Mouse (Mus musculus) layer of hippocampus, adult 9-10 months (tissue): ENCODE results near the gene Itpripl1.
A peak's percentile ranks its signal among the peaks of the same experiment; 100 is the strongest.
"Not testable (repeated sequence)": the region's sequence is repeated elsewhere in the genome, so short reads cannot be mapped to it uniquely, and the experiment has no call there.

ENCODE experiments used
- DNase-seq: peaks from one replicate; pipeline ENCODE4 v3.0.0; 2022; ENCODE audit warnings: low spot score

Itpripl1 gene

DNA sequence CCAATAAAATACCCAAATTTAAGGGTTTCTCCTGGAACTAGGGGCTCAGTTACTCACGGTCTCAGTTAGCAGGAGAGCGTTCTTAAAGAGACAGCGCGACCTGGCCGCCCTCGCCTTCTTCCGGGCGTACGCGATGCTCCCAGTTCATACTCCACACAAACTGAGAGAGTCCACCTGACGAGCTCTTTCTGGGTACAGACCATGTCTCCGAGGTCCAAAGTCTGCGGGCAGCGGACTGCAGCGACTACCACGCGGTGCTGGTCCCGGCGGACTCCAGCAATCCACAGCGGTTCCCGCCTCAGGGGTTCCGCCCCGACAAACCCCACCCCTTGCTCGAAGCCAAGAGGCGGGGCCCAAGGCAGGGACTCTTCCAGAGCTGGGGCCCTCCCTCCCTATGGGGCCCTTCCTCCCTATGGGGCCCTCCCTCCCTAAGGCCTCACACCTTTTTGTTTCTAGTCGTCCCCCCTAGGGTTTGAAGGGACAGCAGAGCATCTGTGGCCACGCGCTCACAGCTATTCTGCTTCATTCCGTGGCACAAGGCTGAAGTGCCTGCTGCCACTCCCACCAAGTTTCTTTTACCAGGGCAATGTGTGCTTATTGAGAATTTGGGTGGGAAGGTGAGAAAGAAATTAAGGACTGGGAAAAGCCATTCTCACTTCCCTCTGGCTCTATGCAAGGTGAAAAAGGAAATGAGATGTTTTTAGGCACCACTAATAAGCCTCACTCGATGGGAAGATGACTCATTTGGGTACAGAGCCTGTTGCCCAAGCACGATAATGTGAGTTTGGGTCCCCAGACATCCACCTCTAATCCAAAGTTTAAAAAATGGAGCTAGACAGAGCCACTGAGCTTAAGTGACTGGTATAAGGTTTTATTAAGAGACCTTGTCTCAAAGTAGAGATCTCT lies at the start of gene Itpripl1:
TSS of gene Itpripl1 (minus strand) at position 285 of the 906 bp plus-strand sequence.
- DNase-seq = no peak

DNA sequence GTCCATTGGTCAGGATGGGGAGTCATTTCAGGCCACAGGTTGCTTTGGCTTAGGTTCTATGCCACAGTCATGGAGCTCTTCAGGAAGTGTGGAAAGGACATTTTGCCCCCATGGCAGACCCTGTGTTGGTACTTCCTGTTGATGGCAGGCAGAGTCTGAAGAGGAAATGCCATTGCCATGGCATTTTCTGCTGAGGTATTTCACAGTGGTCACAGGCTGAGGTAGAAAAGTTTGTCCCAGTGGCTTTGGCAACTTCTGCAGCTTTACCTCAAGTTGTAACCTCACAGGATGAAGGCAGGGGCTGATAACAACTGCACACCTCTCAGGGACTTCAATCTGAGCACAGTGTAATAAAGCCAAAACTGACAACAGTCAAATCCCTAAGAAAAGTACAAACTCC lies 46.3 kb upstream of the Itpripl1 start:
- no peak for DNase-seq

DNA sequence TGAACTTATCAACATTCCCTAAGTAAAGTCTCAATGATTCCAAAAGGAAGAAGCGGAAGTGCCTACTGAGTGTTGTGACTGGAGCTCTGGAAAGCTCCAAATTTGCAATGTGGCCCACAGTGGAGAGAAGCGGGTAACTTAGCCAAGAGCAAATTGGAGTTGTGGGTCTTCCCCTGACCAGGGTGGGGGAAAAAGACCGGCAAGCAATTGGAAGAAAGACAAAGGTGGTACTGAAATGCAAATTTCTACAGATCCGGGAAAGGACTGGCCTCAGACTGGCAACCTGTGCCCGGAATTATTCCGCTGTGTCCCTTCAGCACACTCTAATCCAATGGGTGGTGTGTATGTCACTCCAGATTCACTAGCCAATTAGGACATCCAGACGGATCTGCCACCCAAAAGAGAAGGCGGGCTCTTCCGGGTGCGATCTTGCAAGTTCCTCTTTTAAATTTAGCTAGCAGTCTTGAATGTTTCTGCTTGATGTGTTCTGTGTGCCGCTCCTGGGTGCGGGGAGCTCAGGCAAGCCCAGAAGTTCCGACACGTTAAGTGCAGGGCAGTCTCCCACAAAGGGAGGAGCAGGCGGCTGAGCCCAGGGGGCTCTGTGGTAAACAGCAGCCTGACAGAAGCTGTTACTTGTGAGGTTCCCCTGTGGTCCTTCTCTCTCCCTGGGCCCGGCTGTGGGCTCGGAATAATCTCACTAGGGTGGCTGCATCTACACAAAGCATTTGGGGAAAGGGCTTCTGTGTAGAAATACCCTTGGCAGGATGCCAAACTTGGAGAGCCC lies 39.5 kb upstream of the Itpripl1 start:
- DNase-seq = peak; percentile 84

DNA sequence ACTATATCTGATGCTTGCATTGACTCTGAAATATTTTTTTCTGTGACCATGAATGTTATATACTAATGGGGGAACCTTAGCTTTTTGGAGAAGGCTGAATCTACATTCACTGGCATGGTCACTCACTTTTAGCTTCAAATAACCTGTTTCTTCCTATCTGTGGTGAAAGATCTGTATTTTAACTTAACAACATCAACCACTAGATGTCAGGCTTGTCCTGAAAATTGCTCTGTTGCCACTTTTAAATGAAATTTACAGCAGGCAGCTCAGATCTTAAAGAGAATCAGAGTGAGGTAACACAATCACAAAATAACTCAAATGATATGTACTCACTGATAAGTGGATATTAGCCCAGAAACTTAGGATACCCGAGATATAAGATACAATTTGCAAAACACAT lies 23.0 kb upstream of the Itpripl1 start:
- DNase-seq = peak; percentile 40

DNA sequence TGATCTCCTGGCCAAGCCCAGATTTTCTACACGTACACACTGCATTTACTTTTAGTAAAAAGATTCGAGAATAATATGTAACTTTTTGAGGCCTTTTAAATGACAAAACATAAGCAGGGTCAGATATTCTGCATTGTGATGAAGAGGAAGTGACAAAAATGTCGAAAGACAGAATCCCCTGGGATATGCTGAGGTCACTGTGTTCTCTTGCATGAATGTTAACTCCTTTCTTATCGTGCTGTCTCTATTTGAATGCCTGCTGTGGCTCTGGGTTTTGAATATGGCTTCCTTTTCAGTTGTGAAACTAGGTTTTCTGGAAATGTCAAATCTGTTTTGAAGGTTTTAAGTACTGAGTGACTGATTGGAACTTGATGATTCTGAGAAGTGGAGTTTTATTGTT lies 22.4 kb upstream of the Itpripl1 start:
- no peak for DNase-seq

DNA sequence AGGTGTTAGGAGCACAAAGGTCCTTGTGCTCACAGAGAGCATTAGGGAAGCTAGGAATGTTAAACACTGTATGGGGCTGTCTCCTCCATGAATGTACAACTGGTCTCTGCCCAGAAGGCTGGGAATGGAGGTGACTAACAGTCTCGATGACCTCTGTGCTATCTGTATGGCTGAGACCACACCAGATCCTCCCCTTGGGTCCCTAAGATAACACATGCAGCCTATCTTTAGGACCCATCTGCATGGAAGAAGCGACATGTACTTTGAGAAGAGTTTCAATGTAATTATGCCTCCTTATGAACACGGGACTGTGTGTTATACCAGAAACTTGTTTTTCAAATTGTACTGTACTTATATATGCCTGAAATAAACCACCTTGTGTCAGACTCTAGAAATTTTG lies 2.5 kb upstream of the Itpripl1 start:
- DNase-seq = no peak

DNA sequence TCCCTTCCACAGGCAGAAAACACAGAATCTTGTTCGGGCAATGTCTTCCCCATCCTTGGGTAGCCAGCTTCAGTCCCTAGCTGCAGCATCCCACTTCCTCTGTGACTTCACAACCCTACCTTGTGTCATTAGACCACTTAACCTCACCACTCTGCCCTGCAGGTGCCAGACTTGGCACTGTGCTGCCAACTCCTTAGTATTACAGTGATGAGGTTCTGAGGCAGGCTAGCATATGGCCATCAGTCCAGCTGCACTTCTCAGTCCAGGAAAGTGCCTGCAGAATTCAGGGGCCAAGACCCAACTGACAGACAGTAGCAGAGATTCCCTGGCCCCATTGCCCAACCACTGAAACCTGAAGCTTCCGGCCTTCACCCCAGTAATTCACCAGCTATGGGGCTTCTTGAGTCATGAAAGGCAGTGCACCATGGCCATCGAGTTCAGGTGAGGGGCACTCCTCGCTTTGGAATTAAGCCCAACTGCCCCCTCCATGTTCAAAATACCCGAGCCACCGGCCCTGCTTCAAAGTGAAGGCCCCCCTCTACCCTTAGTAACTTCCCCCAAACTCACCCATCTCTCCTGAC lies 575 bp downstream of the Itpripl1 start:
- DNase-seq = no peak

DNA sequence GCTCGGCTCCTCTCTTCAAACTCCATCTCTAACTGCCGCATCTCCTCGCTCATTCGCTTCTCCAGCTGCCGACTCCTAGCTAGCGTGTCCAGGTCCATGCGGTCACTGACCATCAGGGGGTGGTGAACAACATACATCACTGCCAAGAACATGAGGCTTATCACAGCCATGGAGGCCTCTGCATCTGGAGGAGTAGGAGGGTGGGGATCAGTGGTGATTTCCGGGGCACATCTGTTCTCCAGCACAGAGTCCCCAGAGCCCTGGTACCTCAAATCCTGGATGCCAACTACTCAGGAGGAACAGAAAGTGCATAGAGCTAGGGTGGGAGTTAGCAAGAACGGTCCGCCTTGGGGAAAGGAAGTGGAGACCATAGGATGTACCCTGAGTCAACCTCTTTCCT lies 1.2 kb downstream of the Itpripl1 start:
- no peak for DNase-seq

DNA sequence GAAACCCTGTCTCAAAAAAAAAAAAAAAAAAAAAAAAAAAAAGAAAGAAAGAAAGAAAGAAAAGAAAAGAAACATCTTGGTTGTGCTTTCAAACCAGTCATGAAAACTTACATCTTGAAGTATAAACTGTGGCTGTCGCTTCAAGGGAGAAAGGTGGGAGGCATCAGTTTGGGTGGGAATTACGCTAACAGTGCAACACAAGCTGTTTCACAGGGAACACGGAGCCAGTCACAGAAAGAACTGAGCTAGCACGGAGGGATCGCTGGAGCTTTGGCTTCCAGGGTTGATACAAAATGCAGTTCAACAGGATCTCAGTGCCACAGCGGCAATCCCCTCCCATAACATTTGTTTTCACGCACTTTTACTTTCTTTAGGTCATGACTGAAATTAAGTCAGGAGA lies 3.2 kb downstream of the Itpripl1 start:
- no peak for DNase-seq

DNA sequence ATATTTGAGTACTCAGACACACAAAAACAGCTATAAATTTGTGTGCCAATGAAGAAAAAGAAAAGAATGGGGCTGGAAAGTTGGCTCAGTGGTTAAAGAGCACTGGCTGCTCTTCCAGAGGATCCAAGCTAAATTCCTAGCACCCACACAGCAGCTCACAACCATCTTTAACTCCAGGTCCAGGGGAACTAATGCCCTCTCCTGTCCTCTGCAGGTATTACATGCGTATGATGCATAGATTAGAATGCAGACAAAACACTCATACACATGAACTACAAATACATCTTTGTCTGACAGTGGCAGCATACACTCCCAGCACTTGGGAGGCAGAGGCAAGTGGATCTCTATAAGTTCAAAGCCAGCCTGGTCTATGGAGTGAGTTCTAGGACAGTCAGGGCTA lies 3.6 kb downstream of the Itpripl1 start:
- DNase-seq = no peak

DNA sequence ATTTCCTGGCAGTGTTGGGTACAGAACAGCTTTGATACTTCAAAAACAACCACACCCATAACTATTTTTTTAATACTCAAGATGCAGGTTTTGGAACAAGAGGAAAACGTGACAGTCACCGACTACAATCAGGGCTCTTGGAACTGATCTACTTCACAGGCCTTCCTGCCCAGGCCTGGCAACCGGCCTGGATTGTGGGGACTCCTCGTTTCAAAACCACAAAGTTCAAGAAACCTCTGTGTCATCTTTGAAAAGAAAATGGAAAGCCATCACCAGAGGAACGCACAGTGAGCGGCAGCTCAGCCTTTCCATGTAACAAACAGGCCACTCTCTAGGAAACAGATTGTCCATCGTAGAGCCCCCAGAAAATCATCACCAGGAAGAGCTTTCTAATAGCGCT lies 4.1 kb downstream of the Itpripl1 start:
- DNase-seq = no peak

DNA sequence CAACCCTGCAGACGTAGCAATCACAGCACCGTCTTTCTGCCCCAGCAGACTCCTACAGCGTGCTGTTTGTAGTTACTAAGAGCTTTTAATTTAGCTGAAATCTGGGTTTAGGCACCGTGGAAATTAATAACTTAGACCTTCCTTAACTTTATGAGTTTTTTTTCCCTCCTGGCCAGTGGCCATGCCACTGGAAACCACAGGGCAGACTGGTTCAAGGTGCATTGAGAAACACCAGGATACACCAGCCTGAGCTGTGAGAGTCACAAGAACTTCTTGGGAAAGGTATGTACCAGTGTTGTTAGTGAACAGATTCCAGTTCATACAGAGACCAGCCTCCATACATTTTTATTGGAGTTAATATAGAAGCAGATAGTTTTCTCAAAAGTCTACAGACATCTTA lies 4.8 kb downstream of the Itpripl1 start:
- no peak for DNase-seq

DNA sequence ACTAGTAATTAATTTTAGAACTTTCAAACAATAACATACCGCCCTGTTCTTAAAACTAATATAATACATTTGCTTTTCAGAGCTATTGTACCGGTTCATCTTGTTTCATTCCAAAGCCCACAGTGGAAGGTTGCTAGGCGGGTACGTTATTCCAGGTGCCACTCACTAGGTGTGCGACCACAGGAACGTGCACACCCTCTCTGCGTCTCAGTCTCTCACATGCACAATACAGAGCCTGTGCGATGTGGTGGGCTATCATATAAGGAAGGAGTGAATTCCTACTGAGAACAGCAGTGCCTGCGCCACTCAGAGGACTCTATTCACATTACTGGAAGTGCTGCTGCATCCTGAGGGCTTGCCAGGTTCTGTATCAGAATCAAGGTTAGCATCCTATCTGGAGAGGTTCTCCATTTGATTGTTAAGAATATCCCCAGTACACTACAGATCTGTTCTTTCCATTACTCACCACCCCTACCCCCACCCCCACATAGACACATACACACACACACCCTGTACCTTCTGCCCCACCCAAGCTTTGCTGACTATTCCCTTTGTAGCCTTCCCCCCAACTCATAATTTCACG lies 5.3 kb downstream of the Itpripl1 start:
- no peak for DNase-seq

DNA sequence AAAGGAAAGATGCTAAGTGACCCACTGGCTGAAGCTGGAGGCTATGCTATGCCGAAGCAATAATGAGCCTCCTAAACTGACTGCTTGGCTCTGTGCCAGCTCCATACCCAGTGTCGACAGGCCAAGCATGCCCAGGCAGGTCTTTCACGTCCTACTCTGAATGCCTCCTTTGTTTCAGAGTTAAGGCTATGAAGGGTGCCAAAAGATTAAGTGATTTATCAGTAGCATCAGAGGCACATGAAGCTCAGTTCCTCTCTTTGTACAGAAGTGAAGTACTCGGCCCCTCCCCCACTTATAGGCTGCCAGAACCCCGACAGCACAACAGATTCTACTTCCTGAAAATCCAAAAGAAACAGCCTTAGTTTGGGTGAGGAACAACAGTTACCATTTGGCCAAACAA lies 6.3 kb downstream of the Itpripl1 start:
- DNase-seq = peak; percentile 10

DNA sequence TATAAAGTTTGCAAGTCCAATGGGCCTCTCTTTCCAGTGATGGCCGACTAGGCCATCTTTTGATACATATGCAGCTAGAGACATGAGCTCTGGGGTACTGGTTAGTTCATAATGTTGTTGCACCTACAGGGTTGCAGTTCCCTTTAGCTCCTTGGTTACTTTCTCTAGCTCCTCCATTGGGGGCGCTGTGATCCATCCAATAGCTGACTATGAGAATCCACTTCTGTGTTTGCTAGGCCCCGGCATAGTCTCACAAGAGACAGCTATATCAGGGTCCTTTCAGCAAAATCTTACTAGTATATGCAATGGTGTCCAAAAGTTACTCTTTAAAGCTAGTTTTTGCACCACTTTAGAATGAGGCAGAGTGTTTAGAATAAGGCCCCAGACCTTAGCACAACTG lies 8.0 kb downstream of the Itpripl1 start:
- DNase-seq = not testable (repeated sequence)

DNA sequence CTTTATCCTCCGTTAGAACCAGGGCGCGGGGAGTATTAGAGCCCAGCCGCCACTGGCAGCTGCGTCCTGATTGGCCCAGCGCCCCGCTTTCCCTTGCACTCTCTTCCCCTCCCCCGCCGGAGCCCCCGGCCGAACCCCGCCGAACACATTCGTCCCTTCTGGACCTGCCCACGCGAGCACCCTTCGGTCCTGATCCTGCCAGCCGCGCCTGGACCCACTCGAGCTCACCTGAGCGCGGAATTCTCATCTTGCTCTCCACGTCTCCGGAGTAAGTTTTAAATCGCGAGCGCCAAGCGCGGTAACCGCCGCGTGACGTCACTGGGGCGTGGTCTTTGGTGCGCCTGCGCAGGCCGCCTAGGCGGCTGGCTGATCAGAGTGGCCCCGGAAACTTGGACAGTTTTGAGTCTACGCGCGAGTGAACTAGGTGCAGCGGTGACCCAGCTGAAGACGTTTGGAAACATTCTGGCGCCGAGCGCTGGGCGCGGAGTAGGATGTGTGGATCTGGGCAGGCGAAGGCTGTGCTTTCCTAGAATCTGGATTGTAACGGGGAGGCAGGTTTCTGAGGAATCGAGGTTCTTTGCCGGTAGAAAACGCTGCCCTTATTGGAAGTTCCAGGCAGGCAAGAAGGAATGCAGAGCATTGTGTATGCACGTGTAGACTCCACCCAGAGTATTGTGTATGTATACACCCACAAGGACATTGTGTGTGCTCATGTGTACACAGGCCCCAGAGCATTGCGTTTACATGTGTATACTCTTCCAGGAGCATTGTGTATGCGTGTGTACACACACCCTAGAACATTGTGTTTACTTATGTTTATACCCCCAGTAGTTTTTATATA lies 9.4 kb downstream of the Itpripl1 start, which contains the start of gene Ncaph:
TSS of gene Ncaph (minus strand) at position 334 of the 841 bp plus-strand sequence.
- peak; percentile 65 for DNase-seq

DNA sequence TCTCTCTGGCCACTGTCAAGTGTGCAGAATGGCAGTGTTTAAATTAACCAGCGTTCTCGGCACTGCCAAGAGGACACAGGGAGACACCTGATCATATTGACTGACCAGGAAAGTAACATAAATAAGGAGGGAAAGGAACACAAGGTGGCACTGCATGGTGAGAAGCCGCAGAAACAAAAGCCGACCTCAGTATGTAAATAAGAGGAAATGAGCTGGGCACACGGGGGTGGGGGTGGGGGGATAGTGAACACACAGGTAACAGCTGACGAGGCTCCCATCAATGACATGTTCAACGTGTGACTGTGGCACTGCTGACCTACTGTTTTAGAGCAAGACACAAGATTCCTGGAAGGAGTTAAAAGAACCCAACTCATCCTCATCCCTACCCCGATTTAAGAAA lies 11.9 kb downstream of the Itpripl1 start:
- DNase-seq = no peak

DNA sequence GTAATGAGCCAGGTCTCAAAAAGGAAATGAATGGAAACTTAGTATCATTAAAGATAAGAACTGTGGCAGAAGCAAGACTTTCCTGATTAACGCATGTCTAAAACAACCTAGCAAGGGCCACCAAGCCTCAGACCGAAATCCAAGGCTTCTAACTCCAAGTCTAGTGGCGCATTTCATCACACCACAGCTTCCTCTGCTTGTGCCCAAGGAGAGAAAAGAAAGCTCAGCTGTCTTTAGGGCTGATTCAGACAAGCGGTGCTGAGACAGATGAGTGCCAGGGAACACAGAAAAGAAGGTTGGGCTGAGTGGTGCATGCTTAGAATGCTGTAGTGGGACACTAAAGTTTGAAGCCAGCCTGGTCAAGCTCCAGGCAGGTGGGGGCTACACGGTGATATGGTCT lies 14.3 kb downstream of the Itpripl1 start:
- DNase-seq = no peak

DNA sequence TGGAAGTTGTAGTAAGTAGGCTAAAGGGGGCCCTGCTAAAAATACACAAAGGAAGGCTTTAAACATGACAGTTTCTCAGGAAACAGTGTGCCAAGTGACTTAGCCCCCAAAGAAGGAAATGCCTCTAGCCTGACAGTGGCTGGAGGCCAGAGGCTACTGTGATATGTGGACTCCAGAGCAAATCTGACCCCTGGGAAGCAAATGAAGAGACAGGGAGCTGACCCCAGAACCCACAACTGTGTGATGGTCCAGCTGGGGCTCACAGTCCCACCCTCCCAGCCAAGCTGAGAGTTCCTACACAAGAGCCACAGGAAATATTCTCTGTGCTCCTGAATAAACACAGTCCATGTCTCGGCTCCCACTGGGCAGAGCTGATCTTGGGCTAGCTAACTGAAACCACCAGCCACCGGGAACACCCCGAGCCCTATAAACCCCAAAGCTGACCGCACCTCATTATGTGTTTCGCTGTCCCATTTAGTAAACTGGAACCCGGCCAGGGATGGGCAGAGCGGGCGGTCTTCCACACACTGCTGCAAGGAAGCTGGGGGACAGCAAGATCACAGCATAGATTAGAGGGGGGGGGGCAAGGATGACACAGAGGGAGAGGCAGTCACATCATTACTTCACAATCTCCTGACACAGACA lies 21.5 kb downstream of the Itpripl1 start:
- DNase-seq = no peak

DNA sequence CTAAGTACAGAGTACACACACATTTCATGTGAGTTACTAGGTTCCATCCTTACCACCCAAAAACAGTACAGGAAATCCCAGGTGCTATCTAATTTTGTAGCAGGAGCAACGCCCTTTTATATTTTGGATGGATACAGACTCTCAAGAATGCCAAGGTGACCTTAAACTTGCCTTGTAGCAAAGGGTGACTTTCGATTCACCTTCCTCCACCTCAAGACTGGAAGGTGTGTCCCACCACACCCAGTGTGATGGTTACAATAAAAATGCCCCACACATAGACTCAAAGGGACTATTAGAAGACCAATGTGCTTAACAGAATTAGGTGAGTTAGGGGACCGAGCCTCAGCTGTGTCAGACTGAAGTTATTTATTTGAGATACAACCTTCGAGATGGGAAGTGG lies 34.3 kb downstream of the Itpripl1 start:
- DNase-seq = no peak

DNA sequence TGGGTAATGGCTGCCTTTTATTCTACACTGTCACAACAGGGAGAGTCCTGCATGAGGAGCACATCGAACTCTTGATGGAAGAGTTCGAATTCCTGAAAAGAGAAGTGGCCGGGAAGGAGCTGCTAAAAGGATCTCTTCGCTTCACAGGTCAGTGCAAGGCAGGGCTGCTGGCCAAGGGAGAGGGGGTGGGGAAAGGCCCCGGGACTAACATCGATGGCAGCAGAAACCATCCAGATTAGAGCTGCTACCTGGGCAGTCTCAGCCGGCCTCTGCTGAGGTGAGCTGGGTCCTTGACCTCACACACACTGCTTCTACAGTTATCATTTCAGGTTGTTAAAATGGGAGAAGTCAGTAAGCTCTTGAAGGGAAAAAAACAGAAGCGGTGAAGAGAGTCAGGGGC lies 51.2 kb downstream of the Itpripl1 start:
- no peak for DNase-seq
